Comparison of ENCODE assay signal across 7 mouse cellular contexts in genomic region chrX:7728215-7728921, GRCm38 (mm10). TPM values are rescaled to one million over a fixed set of nuclear protein-coding genes. Genes with fewer than 3 reads are reported as not detected.
A peak's percentile ranks its signal among the peaks of the same experiment; 100 is the strongest.
DNase-seq lines count a peak whose midpoint lies in the region; ATAC-seq lines count a peak whose summit lies in the region.

TSS of gene Praf2 (plus strand) at chrX:7728439.

- ATAC-seq in intestine, embryonic 15.5 days: peak; percentile 95

- peak within 1 kb of the TSS; percentile 56; the same call in 1 of the 2 replicates for H3K27ac ChIP-seq in intestine, embryonic 15.5 days
- peak within 1 kb of the TSS; percentile 81 for H3K27ac ChIP-seq in midbrain, embryonic 10.5 days (replicated peaks)

- no peaks in the 10 kb centered on the region for H3K27me3 ChIP-seq in intestine, embryonic 15.5 days (replicated peaks)
- no peaks in the 10 kb centered on the region for H3K27me3 ChIP-seq in midbrain, embryonic 10.5 days (ENCODE audit: low read depth, poor library complexity, severe bottlenecking)

- intact Hi-C loops in left cerebral cortex, postnatal 25 days (cut with DNase I): no loop called here

- DNase-seq in adrenal gland, adult 18-20 months (ENCODE audit: low spot score in 2 of 2): peak; percentile 51 to 58
- DNase-seq in embryo, embryonic 10.5 days (ENCODE audit: low spot score): peak; percentile 88
- DNase-seq in gastrocnemius, postnatal 25 days: peak; percentile 77
- DNase-seq in left cerebral cortex, postnatal 25 days (ENCODE audit: low spot score in 2 of 2): peak; percentile 79 to 95
- DNase-seq in midbrain, embryonic 10.5 days (ENCODE audit: low spot score): peak; percentile 77
- peak; percentile 66 for DNase-seq in right cerebral cortex, postnatal 4 days

- H3K4me1 ChIP-seq in intestine, embryonic 15.5 days (replicated peaks): 0 out of 2 replicates have a peak, but pooled peaks cover 3% of the 10 kb centered on the region
- peaks cover 12% of the 10 kb centered on the region for H3K4me1 ChIP-seq in midbrain, embryonic 10.5 days

- H3K4me3 ChIP-seq in intestine, embryonic 15.5 days (replicated peaks): peak within 1 kb of the TSS; percentile 49
- peak within 1 kb of the TSS; percentile 58 for H3K4me3 ChIP-seq in midbrain, embryonic 10.5 days

- no peaks in the 10 kb centered on the region for H3K9me3 ChIP-seq in intestine, embryonic 15.5 days
- peaks cover 20% of the 10 kb centered on the region for H3K9me3 ChIP-seq in midbrain, embryonic 10.5 days (replicated peaks)

- peak within 1 kb of the TSS; percentile 39 for H3K9ac ChIP-seq in intestine, embryonic 15.5 days

- peaks cover 2% of the 10 kb centered on the region; the same call in 1 of the 2 replicates for H3K36me3 ChIP-seq in intestine, embryonic 15.5 days
- H3K36me3 ChIP-seq in midbrain, embryonic 10.5 days: peaks cover 31% of the 10 kb centered on the region

- 17% methylated on average over 42 of the region's 42 CpGs for WGBS in intestine, embryonic 15.5 days
- WGBS in midbrain, embryonic 10.5 days: 21% methylated on average over 42 of the region's 42 CpGs

- H3K4me2 ChIP-seq in intestine, embryonic 15.5 days (replicated peaks): peak within 1 kb of the TSS; percentile 52

RNA-seq across cellular contexts. Expression of gene Praf2, which starts in this region (rescaled TPM):
- 10 to 100 TPM; 12.1 to 16.3 TPM for total RNA-seq in adrenal gland, adult 18-20 months (2021)
- total RNA-seq in gastrocnemius, postnatal 25 days (2021): 1 to 10 TPM; 4.7 to 7.3 TPM
- polyA plus RNA-seq in intestine, embryonic 15.5 days (2015; fragmentation: Nextera tagmentation; extraction: Ambion mirVana): 60.3 and 61.4 TPM in 2 replicates
- 100 to 1,000 TPM in 1 of 2 experiments, 10 to 100 TPM in 1; 99.9 to 103 TPM for total RNA-seq in left cerebral cortex, postnatal 25 days (2021)
- polyA plus RNA-seq in midbrain, embryonic 10.5 days (2016; fragmentation: Nextera tagmentation; extraction: Ambion mirVana): 85.9 and 90.5 TPM in 2 replicates

Comparison
In these comparisons a context has a peak if more than half of its experiments do, and no peak if none do; other contexts are left out.
1. Peak in every context shown above with its lines: DNase-seq, ATAC-seq, H3K4me3 ChIP-seq and H3K27ac ChIP-seq.
2. RNA of gene Praf2 (total RNA-seq): 99.9 to 103 TPM in left cerebral cortex, postnatal 25 days; 12.1 to 16.3 TPM in adrenal gland, adult 18-20 months and 4.7 to 7.3 TPM in gastrocnemius, postnatal 25 days; every median in the first group is over 4 times any median in the second.